Mouse (Mus musculus) hindbrain, embryonic 15.5 days (tissue): ENCODE measurements around the gene Brip1. TPM values are rescaled to one million over a fixed set of nuclear protein-coding genes. Genes with fewer than 3 reads are reported as not detected.

Experiments
- ATAC-seq: fragments of 200-750 bp; cut with Nextera tagmentation; 2 replicates; pipeline ENCODE4 v1.8.0; 2017; ENCODE audit warnings: low read depth, moderate number of reproducible peaks, moderate TSS enrichment; ENCODE audit not compliant: low FRiP score
- H3K27ac ChIP-seq: fragments of 300-500 bp; sonication (generic); replicated peaks from 2 replicates; pipeline ENCODE4 v1.5.1; 2015; ENCODE audit warnings: mild to moderate bottlenecking, inconsistent platforms
- H3K27me3 ChIP-seq: fragments of 300-500 bp; sonication (generic); 2 replicates; pipeline ENCODE4 v1.6.1; 2015; ENCODE audit warnings: control low read depth, inconsistent platforms
- H3K36me3 ChIP-seq: fragments of 300-500 bp; sonication (generic); 2 replicates; pipeline ENCODE4 v1.6.1; 2015; ENCODE audit warnings: control low read depth, inconsistent platforms
- H3K4me1 ChIP-seq: fragments of 300-500 bp; sonication (generic); replicated peaks from 2 replicates; pipeline ENCODE4 v1.6.1; 2015; ENCODE audit warnings: control low read depth, inconsistent platforms
- H3K4me2 ChIP-seq: fragments of 300-500 bp; sonication (generic); 2 replicates; pipeline ENCODE4 v1.6.1; 2015; ENCODE audit warnings: moderate library complexity, mild to moderate bottlenecking, inconsistent platforms
- H3K4me3 ChIP-seq: fragments of 300-500 bp; sonication (generic); 2 replicates; pipeline ENCODE4 v1.5.1; 2015; ENCODE audit warnings: mild to moderate bottlenecking, inconsistent platforms
- H3K9ac ChIP-seq: fragments of 300-500 bp; sonication (generic); 2 replicates; pipeline ENCODE4 v1.6.1; 2015; ENCODE audit warnings: inconsistent platforms
- H3K9me3 ChIP-seq: fragments of 300-500 bp; sonication (generic); 2 replicates; pipeline ENCODE4 v1.6.1; 2016; ENCODE audit warnings: control low read depth, inconsistent platforms
- WGBS: fragments of 180-500 bp; shearing (Covaris S2); methylation state at CpG from one replicate; pipeline ENCODE4 v1.1.7; 2015; 5-methylcytosine and 5-hydroxymethylcytosine counted together
- polyA plus RNA-seq: library from polyadenylated mRNA; unstranded; fragments of >200 nt; fragmentation: Nextera tagmentation; extraction: Ambion mirVana; gene quantifications from 2 replicates; pipeline ENCODE4 v1.2.1, GENCODE M21; 2015

Gene Brip1
- polyA plus RNA-seq, 1 experiment from 2014 or later = 2.6 TPM

GRCm38 (mm10) chr11:86013087-86013486, 187.9 kb downstream of the Brip1 start:
- 76% methylated on average over 2 of the region's 2 CpGs for WGBS
- no peaks in the 10 kb centered on the region for H3K4me1 ChIP-seq
- no peak for ATAC-seq

GRCm38 (mm10) chr11:86010458-86010857, 190.5 kb downstream of the Brip1 start:
- WGBS = 93% methylated on average over 4 of the region's 4 CpGs
- Histone ChIP-seq H3K27ac (no peak overlapping the region), H3K36me3 (no peaks in the 10 kb centered on the region), H3K4me3 (no peak overlapping the region), H3K27me3 (no peaks in the 10 kb centered on the region), H3K9me3 (no peaks in the 10 kb centered on the region), H3K4me2 (no peak overlapping the region), H3K9ac (no peak overlapping the region), H3K4me1 (no peaks in the 10 kb centered on the region)
- ATAC-seq = no peak

More at GRCm38 (mm10) chr11:86013087-86013486, 187.9 kb downstream of the Brip1 start:
- Histone ChIP-seq H3K4me2 (no peak overlapping the region), H3K9ac (no peak overlapping the region), H3K4me3 (no peak overlapping the region), H3K9me3 (no peaks in the 10 kb centered on the region), H3K36me3 (no peaks in the 10 kb centered on the region), H3K27me3 (no peaks in the 10 kb centered on the region), H3K27ac (no peak overlapping the region)

DNA sequence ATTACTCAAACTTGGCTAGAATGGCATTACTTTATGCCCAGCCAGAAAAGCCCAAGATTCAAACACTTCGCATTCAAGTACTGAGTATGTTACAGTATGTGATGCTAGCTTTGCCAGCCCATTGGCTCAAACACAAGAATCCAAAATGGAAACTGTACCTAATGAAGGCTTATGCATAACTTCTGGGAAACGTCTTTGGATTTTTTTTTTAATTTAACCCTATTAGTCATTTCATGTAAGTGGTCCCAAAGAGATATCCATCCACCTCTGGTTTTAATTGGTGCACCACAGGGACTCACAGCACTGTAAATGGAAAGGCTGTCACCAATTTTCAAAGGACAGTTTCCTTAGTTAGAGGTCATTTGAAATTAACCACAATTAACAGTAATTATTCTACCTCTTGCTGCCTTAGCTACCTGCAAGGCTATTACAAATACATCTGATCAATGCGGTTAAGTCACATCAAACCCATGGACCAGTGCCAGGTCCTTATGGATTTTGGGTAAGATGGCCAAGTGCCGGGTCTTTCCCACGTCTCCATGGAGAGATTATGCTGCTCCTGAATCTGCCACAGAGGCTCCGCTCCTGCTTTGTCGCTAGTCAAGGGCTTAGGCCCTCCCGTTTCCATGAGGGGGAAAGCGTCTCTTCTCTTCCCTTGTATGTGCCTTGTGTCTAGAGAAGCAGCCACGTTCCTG, 192.6 kb downstream of the Brip1 start:
- 61% methylated on average over 10 of the region's 10 CpGs for WGBS
- Histone ChIP-seq H3K27me3 (no peaks in the 10 kb centered on the region), H3K36me3 (no peaks in the 10 kb centered on the region), H3K9ac (no peak overlapping the region), H3K27ac (no peak overlapping the region), H3K4me2 (no peak overlapping the region), H3K4me1 (no peaks in the 10 kb centered on the region), H3K4me3 (no peak overlapping the region), H3K9me3 (no peaks in the 10 kb centered on the region)
- no peak for ATAC-seq

Other genes with a start within 250 kb of the Brip1 start
- 17.5 and 18.9 TPM in 2 replicates for gene Ints2, start 56.4 kb upstream of the Brip1 start, polyA plus RNA-seq
- gene Med13, start 156.4 kb upstream of the Brip1 start, polyA plus RNA-seq = 7.5 and 8.2 TPM in 2 replicates